Mouse (Mus musculus) macrophage (primary cell): ENCODE results near the gene Pfpl. TPM values are rescaled to one million over a fixed set of nuclear protein-coding genes. Genes with fewer than 3 reads are reported as not detected.

Experiments used
- H3K27ac ChIP-seq: fragments of 350-480 bp; formaldehyde crosslinking; 2 replicates; pipeline ENCODE4 v1.9.0; 2021
- H3K36me3 ChIP-seq: fragments of 350-480 bp; formaldehyde crosslinking; 2 replicates; pipeline ENCODE4 v1.9.0; 2021; ENCODE audit errors: inconsistent target
- H3K4me3 ChIP-seq: fragments of 350-480 bp; formaldehyde crosslinking; 2 replicates; pipeline ENCODE4 v1.9.0; 2021; ENCODE audit errors: inconsistent target
- H3K79me2 ChIP-seq: fragments of 350-480 bp; formaldehyde crosslinking; 2 replicates; pipeline ENCODE4 v1.9.0; 2021; ENCODE audit errors: inconsistent target
- WGBS: methylation state at CpG from one replicate; pipeline ENCODE4 v1.1.7; 2026; ENCODE audit warnings: inconsistent platforms; ENCODE audit not compliant: missing documents; 5-methylcytosine and 5-hydroxymethylcytosine counted together
- polyA plus RNA-seq: library from polyadenylated mRNA; stranded (reverse); fragments of 250-400 nt; gene quantifications from 3 replicates; pipeline ENCODE4 v1.2.4, GENCODE M21; 2018; ENCODE audit warnings: inconsistent platforms
- total RNA-seq, 78 experiments: library from RNA; depleted of rRNA; stranded (reverse); fragments of 250-400 nt; gene quantifications; 1 replicate in 9 of 78; 2 replicates in 24 of 78; 3 replicates in 43 of 78; 4 replicates in 2 of 78; pipeline ENCODE4 v1.2.4; 2018; ENCODE audit warnings: inconsistent platforms in 56 of 78

The Pfpl gene
- not detected for total RNA-seq (2018; cell fraction: chromatin; rRNA removed)
- total RNA-seq (2018; cell fraction: cytosol; rRNA removed), result not detected
- not detected for total RNA-seq (2018; cell fraction: nucleus; rRNA removed)
- polyA plus RNA-seq, result not detected in 3 replicates

GRCm38 (mm10) chr19:12427605-12428004 lies at the start of gene Pfpl:
Gene Pfpl (plus strand): TSS chr19:12427905.
- no peak within 1 kb of the TSS for H3K27ac ChIP-seq
- no peaks in the 10 kb centered on the region for H3K36me3 ChIP-seq
- 95% methylated on average over 6 of the region's 6 CpGs for WGBS
- H3K79me2 ChIP-seq, result no peaks in the 10 kb centered on the region
- no peak within 1 kb of the TSS for H3K4me3 ChIP-seq

GRCm38 (mm10) chr19:12386979-12387378 lies 40.7 kb upstream of the Pfpl start, which contains the start of gene Olfr1440:
Gene Olfr1440 (plus strand): TSS chr19:12387279.
- no peaks in the 10 kb centered on the region for H3K79me2 ChIP-seq
- H3K27ac ChIP-seq, result no peak within 1 kb of the TSS
- H3K36me3 ChIP-seq, result no peaks in the 10 kb centered on the region
- no peak within 1 kb of the TSS for H3K4me3 ChIP-seq
- WGBS, result 88% methylated on average over 2 of the region's 2 CpGs

- Histone ChIP-seq H3K4me3 (no peak overlapping the region), H3K27ac (no peak overlapping the region), H3K79me2 (no peaks in the 10 kb centered on the region), H3K36me3 (no peaks in the 10 kb centered on the region)
These were observed 14.0 kb upstream of the Pfpl start for GRCm38 (mm10) chr19:12413737-12414136.

DNA sequence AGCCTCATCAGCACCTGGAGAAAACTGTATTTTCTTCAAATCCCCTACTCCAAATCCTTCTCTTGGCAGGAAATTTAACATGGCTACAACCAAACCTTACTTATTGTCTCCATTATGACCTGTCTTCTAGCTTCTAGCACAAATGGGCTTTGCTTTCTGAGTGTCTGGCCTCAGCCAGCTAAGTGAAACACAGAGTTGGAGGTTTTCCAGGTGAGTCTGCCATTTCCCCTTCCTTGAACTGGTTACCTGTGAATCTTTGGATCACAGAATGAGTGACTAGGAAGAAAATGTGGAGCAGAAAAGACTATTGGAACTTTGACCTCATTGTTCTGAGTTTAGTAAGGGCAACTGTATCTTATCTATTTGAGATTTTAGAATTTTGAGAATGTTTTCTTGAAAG lies 10.3 kb upstream of the Pfpl start, which contains the start of gene Olfr1441:
Gene Olfr1441, plus strand, starts transcription at position 73 of the 400 bp plus-strand sequence.
- Histone ChIP-seq H3K27ac (no peak within 1 kb of the TSS), H3K4me3 (no peak within 1 kb of the TSS), H3K79me2 (no peaks in the 10 kb centered on the region), H3K36me3 (no peaks in the 10 kb centered on the region)

GRCm38 (mm10) chr19:12418312-12418711 lies 9.4 kb upstream of the Pfpl start:
- WGBS, result 91% methylated on average over 3 of the region's 3 CpGs
- no peak overlapping the region for H3K27ac ChIP-seq
- H3K36me3 ChIP-seq, result no peaks in the 10 kb centered on the region
- H3K4me3 ChIP-seq, result no peak overlapping the region
- no peaks in the 10 kb centered on the region for H3K79me2 ChIP-seq

- Histone ChIP-seq H3K36me3 (no peaks in the 10 kb centered on the region), H3K79me2 (no peaks in the 10 kb centered on the region), H3K27ac (no peak overlapping the region), H3K4me3 (no peak overlapping the region)
- WGBS, result 86% methylated on average over 6 of the region's 6 CpGs
These were observed 7.2 kb upstream of the Pfpl start for GRCm38 (mm10) chr19:12420555-12420954.

GRCm38 (mm10) chr19:12421680-12422079 lies 6.0 kb upstream of the Pfpl start:
- no peak overlapping the region for H3K4me3 ChIP-seq
- H3K27ac ChIP-seq, result no peak overlapping the region
- no peaks in the 10 kb centered on the region for H3K36me3 ChIP-seq
- H3K79me2 ChIP-seq, result no peaks in the 10 kb centered on the region
- WGBS, result no CpG with 5 or more reads among the region's 1 CpGs

DNA sequence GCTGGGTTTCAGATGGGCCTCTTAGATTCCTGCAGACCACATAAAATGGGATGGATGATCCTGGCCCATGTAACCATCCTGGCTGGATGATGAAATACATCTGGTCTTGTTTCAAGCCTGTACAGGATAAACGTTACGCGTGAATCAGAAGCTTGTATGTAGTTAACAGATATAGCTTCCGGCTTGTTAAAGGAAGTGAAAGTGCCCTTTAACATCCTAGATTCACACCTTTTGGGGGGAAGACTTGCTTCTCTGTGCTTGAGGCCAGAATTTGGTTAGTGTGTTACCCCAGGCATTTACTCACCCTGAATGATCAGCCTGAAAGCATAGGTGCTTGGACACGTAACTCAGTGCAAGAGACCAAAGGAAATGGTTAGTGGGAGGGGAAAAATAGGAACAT lies 604 bp upstream of the Pfpl start:
- H3K36me3 ChIP-seq, result no peaks in the 10 kb centered on the region
- WGBS, result 46% methylated on average over 5 of the region's 5 CpGs
- no peak overlapping the region for H3K4me3 ChIP-seq
- H3K27ac ChIP-seq, result no peak overlapping the region
- H3K79me2 ChIP-seq, result no peaks in the 10 kb centered on the region

- Histone ChIP-seq H3K79me2 (peaks cover 25% of the 10 kb centered on the region; the same call in 1 of the 2 replicates), H3K27ac (peak overlapping the region; percentile 100), H3K4me3 (no peak overlapping the region), H3K36me3 (no peaks in the 10 kb centered on the region)
- 0% methylated on average over 2 of the region's 2 CpGs for WGBS
These were observed 5.3 kb downstream of the Pfpl start for GRCm38 (mm10) chr19:12433033-12433432.

- H3K4me3 ChIP-seq, result no peak overlapping the region
- H3K36me3 ChIP-seq, result no peaks in the 10 kb centered on the region
- 2% methylated on average over 4 of the region's 4 CpGs for WGBS
- H3K79me2 ChIP-seq, result peaks cover 36% of the 10 kb centered on the region; the same call in 1 of the 2 replicates
- peak overlapping the region; percentile 100 for H3K27ac ChIP-seq
These were observed 7.3 kb downstream of the Pfpl start for GRCm38 (mm10) chr19:12435011-12435416.

- Histone ChIP-seq H3K36me3 (no peaks in the 10 kb centered on the region), H3K4me3 (no peak overlapping the region), H3K79me2 (peaks cover 36% of the 10 kb centered on the region; the same call in 1 of the 2 replicates), H3K27ac (peak overlapping the region; percentile 100)
- 29% methylated on average over 4 of the region's 4 CpGs for WGBS
These were observed 8.2 kb downstream of the Pfpl start for GRCm38 (mm10) chr19:12435750-12436524.

DNA sequence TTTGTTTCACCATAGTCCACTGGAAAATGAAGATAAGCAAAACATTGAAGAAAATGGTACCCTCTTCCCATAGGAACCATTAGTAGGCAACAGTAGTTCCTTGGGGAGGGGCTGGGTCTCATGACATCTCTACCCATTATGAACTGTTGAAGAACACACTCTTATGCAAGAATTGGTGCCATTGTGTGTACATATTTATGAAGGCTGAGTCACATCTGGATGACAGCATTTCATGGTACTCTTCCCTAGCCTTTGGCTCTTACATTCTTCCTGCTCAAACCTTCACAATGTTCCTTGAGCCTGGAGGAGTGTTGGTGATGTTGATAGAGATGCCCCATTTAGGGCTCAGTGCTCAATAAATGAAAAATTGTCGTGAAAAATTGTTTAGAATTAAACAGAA lies 11.9 kb downstream of the Pfpl start:
- 25% methylated on average over 1 of the region's 1 CpGs for WGBS
- Histone ChIP-seq H3K27ac (peak overlapping the region; percentile 99), H3K36me3 (no peaks in the 10 kb centered on the region), H3K79me2 (peaks cover 52% of the 10 kb centered on the region; the same call in 1 of the 2 replicates), H3K4me3 (no peak overlapping the region)

- H3K79me2 ChIP-seq, result peaks cover 54% of the 10 kb centered on the region; the same call in 1 of the 2 replicates
- no peak overlapping the region for H3K4me3 ChIP-seq
- 18% methylated on average over 5 of the region's 5 CpGs for WGBS
- H3K36me3 ChIP-seq, result no peaks in the 10 kb centered on the region
- peak overlapping the region; percentile 99 for H3K27ac ChIP-seq
These were observed 12.5 kb downstream of the Pfpl start for GRCm38 (mm10) chr19:12440103-12440725.

DNA sequence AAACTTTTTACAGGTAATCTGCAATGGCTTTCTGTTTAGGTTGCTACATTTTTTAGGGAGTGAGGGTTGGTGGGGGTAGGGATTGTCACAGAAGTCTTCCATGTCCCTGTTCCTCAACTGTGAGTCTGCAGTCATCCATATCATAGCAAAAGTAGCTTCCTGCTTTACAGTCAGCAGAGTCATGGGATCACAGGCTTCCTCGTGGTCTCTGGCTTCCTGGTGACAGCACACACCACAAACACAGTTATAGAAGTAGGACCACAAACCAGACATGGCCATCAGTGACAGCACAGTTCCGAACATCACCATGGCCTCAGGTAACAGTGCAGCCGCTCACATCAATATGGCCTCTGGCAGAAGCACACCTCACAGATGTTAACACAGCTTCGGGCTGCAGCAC lies 14.9 kb downstream of the Pfpl start:
- no peaks in the 10 kb centered on the region for H3K36me3 ChIP-seq
- 20% methylated on average over 4 of the region's 4 CpGs for WGBS
- peaks cover 44% of the 10 kb centered on the region; the same call in 1 of the 2 replicates for H3K79me2 ChIP-seq
- no peak overlapping the region for H3K4me3 ChIP-seq
- peak overlapping the region; percentile 99 for H3K27ac ChIP-seq

DNA sequence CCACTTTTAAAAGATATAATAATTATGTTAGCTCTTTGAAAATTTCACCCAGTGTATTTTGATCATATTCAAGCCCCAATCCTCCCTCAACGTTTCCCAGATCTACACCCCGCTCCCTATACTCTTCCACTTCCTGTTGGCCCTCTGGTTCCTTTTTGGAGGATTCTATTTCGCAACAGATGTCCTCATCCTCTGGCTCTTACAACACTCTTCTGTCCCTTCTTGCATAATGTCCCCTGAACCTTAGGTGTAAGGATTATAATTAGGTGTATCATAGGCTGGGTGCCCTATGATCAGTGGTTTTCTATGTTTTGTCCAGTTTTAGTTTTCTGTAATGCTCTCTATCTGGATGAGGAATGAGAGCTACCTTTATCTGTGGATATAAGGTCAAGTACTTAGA lies 17.3 kb downstream of the Pfpl start:
- Histone ChIP-seq H3K36me3 (no peaks in the 10 kb centered on the region), H3K79me2 (peaks cover 29% of the 10 kb centered on the region; the same call in 1 of the 2 replicates), H3K4me3 (no peak overlapping the region), H3K27ac (peak overlapping the region; percentile 99)
- 5% methylated on average over 3 of the region's 3 CpGs for WGBS
